Mouse (Mus musculus) left cerebral cortex, adult 2 months (tissue): Measurements from ENCODE around the gene Chrm5. TPM values are rescaled to one million over a fixed set of nuclear protein-coding genes. Genes with fewer than 3 reads are reported as not detected.
"Not testable (repeated sequence)": the region's sequence is repeated elsewhere in the genome, so short reads cannot be mapped to it uniquely, and the experiment has no call there.

Experiments used
- DNase-seq, 2 experiments: peaks; one replicate each; pipeline ENCODE4 v3.0.0; 2021 to 2022; ENCODE audit warnings: low spot score in 2 of 2, mixed read lengths in 1 of 2; ENCODE audit errors: extremely low spot score in 1 of 2
- H3K27ac ChIP-seq: fragments of 200-600 bp; 2 replicates; pipeline ENCODE4 v1.8.1; 2022
- H3K4me3 ChIP-seq: fragments of 200-600 bp; 2 replicates; pipeline ENCODE4 v1.8.1; 2022
- CTCF ChIP-seq: fragments of 200-600 bp; IDR thresholded peaks from 2 replicates; pipeline ENCODE4 v1.8.1; 2022; ENCODE audit warnings: antibody characterized with exemption, mild to moderate bottlenecking, moderate library complexity
- intact Hi-C: fragments of 180-260 bp; cut with DNase I; formaldehyde crosslinking; loops from one replicate; pipeline ENCODE4 v1.15.1; 2025
- total RNA-seq, 2 experiments: library from RNA; stranded (reverse); gene quantifications; 2 replicates each; pipeline ENCODE4 v1.2.3; 2021

Gene Chrm5
- total RNA-seq, 2 experiments from 2014 or later: 1.7 to 2.5 TPM

DNA sequence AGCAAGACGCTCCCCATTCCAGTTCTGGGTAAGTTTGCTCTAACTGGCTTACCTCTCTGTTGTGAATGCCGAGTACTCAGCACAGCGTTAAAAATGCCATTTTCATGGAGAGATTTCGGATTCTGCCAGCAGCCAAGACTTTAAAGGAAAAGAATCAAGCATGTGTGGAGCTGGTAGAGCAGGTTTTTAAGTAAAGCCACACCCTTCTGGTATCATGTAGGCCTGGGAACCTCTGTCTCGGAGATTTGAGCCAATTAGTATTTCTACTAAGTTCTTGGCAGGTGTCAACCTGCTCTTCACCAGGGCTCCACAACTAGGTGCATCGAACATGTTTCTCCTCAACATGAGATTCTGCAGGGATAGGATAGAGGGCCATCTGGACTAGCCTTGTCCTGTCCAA is 4.0 kb downstream of the Chrm5 start:
- no peak overlapping the region for H3K4me3 ChIP-seq
- H3K27ac ChIP-seq: no peak overlapping the region
- DNase-seq: no peak
- intact Hi-C loops: no loop called here
- no peak for TF ChIP-seq CTCF

DNA sequence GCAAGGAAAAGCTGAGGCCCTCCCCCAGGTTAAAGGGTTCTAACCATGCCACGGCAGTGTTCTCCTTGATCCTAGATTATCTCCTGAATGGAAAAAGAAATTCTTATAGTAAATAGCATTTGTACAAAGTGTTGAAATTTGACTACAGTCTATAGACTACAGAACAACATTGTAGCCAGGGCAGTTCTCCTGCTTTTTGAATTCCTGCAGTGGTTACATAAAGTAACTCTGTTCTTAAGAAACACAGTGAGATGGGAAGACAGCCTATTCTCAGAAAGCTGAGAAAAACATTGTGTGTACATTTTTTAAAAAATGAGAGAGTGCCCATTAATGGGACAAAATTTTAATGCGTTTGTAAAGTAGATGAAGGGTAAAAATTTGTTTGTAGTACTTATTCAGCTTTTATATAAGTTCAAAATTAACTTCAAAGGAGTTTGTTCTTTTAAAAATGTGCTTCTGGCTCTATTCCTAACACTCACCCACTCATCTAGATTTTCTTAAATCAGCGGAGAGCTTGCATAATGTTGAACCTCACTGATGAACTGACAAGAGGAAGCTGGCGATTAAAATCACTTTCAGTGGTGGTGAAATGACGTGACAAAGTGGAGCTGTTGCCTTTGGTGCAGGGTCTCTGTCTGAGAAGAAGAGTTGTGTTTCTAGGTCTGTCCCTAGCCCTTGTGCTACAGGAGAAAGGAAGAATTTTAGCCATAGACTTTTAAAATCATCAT is 5.4 kb downstream of the Chrm5 start:
- H3K4me3 ChIP-seq: no peak overlapping the region
- TF ChIP-seq CTCF: no peak
- intact Hi-C loops: no loop called here
- DNase-seq: no peak
- H3K27ac ChIP-seq: peak overlapping the region; percentile 87

DNA sequence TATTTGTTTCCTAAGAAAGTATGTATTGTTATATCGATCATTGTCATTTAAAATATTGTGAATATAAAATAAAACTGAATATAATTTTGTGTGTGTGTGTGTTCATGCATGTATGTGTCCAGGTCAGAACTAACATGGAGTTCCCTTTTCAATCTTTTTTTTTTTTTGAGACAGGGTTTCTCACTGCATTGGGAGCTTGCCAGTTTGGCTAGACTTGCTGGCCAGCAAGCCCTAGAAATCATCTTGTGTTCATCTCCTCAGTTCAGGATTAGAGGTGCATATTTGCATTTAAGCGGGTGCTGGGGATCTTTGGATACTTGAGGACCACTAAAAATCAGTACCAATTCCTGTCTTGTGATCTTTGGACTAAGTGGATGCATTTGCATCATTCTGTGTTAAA is 8.5 kb downstream of the Chrm5 start:
- intact Hi-C loops: no loop called here
- TF ChIP-seq CTCF: no peak
- DNase-seq: no peak

DNA sequence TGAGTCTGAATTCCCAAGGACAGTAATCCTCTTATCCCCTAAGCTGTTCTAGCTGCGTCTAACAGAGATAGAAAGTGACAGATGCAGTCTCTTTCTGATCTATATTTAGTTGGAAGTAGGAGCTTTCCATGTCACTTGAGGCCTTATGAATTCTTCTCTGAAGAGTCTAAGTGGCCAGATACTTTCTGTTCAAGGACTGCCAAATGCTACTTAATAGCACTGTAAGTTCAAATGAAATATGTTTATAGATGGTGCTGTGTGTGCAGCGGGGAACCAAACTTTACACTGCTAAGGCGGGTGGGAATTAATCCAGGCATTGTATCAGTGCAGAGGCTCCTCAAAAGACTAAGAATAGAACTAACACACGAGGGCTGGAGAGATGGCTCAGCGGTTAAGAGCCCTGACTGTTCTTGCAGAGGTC is 9.6 kb downstream of the Chrm5 start:
- Histone ChIP-seq H3K27ac (peak overlapping the region; percentile 71; the same call in 1 of the 2 replicates), H3K4me3 (no peak overlapping the region)
- no peak for DNase-seq
- no peak for TF ChIP-seq CTCF
- intact Hi-C loops: no loop called here

More for the DNA sequence above, 8.5 kb downstream of the Chrm5 start:
- Histone ChIP-seq H3K4me3 (no peak overlapping the region), H3K27ac (no peak overlapping the region)

DNA sequence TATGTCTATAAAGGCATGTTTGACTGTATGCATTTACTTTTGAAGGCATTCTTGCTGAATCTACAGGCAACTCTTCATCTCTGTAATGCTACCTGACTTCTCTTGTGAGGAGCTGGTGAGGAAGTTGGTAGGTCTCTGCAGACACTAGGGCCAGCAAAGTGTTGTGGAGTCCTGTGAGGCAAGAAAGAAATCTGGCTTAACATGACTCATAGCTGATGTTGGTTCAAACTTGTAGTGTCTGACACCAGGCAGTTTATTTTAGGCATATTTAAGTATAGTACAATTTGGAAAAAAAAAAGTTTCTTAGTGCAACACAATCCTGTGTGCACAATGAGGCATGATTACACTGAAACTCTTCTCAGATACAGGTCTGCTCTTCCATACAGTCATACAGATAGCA is 11.0 kb downstream of the Chrm5 start:
- Histone ChIP-seq H3K27ac (peak overlapping the region; percentile 6; the same call in 1 of the 2 replicates), H3K4me3 (no peak overlapping the region)
- intact Hi-C loops: no loop called here
- no peak for TF ChIP-seq CTCF
- no peak for DNase-seq

DNA sequence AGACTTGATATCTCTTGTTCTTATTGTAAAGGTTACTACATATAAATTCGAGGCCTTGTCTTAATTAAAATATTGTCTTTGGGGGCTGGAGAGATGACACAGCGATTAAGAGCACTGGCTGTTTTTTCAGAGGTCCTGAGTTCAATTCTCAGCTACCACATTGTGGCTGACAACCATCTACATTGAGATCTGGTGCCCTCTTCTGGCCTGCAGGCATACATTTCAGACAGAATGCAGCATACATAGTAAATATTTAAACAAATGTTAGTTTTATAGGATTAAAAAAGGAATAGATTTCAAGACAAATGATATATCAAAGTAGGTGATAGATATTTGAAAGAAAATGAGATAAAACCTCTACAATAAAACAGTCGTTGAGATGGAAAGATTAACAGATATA is 20.0 kb downstream of the Chrm5 start:
- peak; percentile 18 for TF ChIP-seq CTCF
- no peak for DNase-seq
- intact Hi-C loops: no loop called here
- Histone ChIP-seq H3K4me3 (no peak overlapping the region), H3K27ac (no peak overlapping the region)

DNA sequence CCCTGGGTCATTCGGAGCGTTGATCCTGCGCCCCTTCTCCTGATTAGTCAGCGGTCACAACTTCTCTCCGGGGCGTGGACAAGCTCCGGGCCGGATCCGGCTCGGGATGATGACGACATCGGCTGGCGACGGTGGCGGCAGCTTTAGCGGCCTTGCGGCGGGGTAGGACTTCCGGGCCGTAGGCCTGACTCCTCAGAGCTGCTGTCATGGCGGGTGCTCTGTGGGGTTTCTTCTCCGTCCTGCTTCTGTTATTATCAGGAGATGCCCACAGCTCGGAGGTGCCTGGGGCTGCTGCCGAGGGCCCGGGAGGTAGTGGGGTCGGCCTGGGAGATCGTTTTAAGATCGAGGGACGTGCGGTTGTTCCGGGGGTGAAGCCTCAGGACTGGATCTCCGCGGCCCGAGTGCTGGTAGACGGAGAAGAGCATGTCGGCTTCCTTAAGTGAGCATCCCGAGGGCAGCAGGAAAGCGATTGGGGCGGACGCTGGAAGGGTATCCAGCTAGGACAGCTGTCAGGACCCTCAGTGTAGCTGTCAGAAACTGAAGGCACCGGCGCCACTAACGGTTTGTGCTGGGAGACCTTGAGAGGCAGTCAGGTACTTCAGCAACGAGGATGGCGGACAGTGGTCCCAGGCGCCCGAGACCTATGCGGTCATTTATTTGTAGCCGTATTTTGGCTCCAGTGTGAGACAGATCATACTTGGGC is 25.6 kb downstream of the Chrm5 start, which contains the start of gene Emc7:
Gene Emc7 (plus strand): TSS at position 136 of the 703 bp plus-strand sequence.
- H3K27ac ChIP-seq: peak within 1 kb of the TSS; percentile 94
- intact Hi-C loops: loop anchor here (2.0 to 10.0 kb wide), 3 partner anchors 38 to 190 kb away; partner anchors contain the start of genes Aven, Gm21985, Katnbl1 and Nop10
- no peak for TF ChIP-seq CTCF
- peak; percentile 97 to 99 for DNase-seq
- H3K4me3 ChIP-seq: peak within 1 kb of the TSS; percentile 79

DNA sequence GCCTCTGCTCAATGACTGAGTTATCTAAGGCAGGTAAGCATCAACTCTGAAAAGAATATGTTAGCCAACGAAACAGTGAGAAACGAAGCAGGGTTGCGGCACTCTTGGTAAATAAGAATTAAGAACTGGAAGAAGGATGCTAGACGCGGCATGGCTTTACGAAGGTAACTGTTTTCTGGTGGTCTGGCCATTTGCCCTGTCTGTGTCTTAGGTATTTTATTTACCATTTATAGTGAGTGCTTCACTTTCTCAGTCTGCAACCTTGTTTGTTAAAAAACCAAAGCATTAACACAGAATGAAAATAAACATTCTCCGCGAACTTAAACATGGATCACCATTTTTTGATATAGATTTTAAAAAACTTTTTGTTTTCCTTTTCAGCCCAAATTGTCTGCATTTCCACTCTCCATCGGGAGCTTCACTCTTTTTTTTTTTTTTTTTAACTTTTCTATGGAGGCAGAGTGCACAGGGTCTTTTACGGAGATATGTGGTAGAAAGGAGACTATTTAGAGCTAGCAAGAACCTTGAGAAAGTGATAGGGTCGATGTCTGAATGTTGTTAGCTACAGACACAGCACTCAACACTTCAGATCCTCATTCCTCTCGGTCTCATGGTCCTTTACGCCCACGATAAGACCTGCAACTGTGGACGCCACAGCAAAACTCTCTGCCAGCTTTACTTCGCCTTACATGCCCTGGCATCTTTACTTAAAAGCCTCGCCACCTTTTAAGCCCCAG is 26.3 kb downstream of the Chrm5 start:
- TF ChIP-seq CTCF: no peak
- DNase-seq: no peak
- Histone ChIP-seq H3K4me3 (peak overlapping the region; percentile 79), H3K27ac (peak overlapping the region; percentile 94)
- intact Hi-C loops: loop anchor here (2.0 to 10.0 kb wide), 3 partner anchors 39 to 189 kb away; partner anchors contain the start of genes Aven, Gm21985, Katnbl1 and Nop10

DNA sequence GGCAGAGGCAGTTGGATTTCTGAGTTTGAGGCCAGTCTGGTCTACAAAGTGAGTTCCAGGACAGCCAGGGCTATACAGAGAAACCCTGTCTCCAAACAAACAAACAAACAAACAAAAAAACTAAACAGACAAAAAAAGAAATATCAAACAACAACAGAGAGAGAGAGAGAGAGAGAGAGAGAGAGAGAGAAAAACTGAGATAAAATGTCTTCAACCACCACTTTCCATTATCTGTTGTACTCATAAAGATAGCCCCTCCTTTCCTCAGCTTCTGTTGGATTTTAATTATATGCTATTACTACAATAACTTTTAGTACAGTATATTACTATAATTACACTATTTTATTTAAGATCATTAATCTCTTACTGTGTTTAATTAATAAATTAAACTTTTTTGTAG is 28.1 kb downstream of the Chrm5 start:
- intact Hi-C loops: loop anchor here (10.0 kb wide), 1 partner anchor 188 kb away; the partner anchor contains the start of genes Gm21985, Nop10 and Slc12a6
- not testable (repeated sequence) for DNase-seq, H3K27ac ChIP-seq, H3K4me3 ChIP-seq

DNA sequence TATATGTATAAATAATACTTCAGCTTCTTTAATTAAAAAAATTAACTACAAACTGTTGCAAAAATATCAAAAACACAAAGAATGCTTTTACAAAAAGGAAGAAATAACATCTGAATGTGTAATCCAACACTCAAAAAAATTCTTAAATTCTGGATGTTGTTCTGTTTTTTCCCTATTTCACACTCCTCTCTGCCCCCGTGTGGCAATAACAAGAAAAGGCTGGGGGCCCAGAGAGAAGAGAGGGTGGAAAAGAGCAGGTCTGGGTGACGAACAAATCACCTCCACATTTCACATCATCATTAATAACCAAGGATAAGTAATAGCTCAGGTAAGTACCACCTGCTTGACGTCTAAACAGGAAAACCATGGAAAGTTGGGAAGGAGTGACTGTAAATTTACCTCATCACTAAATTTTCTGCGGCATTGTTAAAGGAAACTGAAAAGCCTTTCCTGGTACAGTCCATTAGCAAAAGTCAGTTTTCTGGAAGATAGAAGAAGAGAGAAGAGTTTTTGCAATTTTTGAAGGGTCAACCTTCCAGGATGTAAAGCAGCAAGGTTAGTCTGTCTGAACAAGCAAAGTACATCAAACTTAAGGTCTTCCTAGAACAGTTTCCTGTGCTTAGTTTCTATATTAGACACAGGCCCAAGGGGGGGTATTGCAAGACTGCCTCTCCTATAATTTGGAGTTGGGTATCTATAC is 30.8 kb downstream of the Chrm5 start:
- H3K4me3 ChIP-seq: no peak overlapping the region
- no peak for DNase-seq
- peak; percentile 60 for TF ChIP-seq CTCF
- H3K27ac ChIP-seq: no peak overlapping the region
- intact Hi-C loops: loop anchor here (1.0 to 10.0 kb wide), 3 partner anchors 33 to 185 kb away; partner anchors contain the start of genes Chrm5, Gm21985, Katnbl1 and Nop10

DNA sequence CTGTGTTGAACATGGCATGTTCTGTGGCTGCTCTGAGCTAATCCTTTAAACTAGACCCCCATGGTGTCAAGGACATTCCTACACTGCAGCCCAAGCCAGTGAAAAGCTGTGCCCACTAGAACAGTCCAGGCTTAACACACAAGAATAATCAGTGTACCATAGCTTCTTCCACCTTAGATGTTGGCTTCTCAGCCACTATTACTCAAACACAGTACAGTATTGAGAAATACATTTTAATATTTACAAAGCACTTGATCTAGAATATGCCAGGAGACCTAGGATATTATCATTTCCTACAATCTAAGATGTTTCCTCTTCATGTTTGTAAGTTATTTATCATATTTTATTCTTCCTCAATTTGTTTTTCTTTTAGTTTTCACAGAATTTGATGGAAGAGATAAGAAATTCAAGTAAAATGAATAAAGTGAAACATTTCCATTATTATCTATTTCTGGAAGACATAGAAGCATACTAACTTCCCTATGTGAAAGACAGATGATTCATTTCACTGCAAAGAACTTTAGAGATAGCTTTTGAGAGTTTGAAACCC is 32.0 kb downstream of the Chrm5 start:
- no peak for TF ChIP-seq CTCF
- DNase-seq: no peak
- Histone ChIP-seq H3K4me3 (no peak overlapping the region), H3K27ac (no peak overlapping the region)
- intact Hi-C loops: loop anchor here (1.0 to 5.0 kb wide), 2 partner anchors 34 to 69 kb away; partner anchors contain the start of genes Chrm5 and Katnbl1

DNA sequence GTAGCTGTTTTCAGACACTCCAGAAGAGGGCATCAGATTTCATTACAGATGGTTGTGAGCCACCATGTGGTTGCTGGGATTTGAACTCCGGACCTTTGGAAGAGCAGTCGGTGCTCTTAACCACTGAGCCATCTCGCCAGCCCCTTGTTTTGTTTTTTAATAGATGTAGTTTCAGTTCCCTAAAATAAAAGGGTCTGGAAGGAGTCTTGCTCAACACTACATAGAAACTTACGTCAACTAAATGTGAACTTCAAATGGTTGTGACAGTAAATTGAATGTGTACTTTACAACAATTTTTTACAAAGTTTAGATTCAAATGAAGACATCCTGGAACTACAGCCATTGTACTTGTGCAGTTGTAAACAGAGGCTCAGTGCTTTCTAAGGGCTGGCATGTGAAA is 32.5 kb downstream of the Chrm5 start:
- H3K27ac ChIP-seq, H3K4me3 ChIP-seq, DNase-seq: not testable (repeated sequence)
- intact Hi-C loops: loop anchor here (5.0 kb wide), 1 partner anchor 34 kb away; the partner anchor contains the start of gene Chrm5
